Mouse (Mus musculus) hindlimb bud, embryonic 11.5 days (tissue): ENCODE measurements around the gene 2810004N23Rik.
A peak's percentile ranks its signal among the peaks of the same experiment; 100 is the strongest.

Experiments
- DNase-seq: peaks from one replicate; pipeline ENCODE4 v3.0.0-alpha.2; 2012; ENCODE audit warnings: low read depth, low spot score; ENCODE audit errors: extremely low spot score

The 2810004N23Rik gene

DNA sequence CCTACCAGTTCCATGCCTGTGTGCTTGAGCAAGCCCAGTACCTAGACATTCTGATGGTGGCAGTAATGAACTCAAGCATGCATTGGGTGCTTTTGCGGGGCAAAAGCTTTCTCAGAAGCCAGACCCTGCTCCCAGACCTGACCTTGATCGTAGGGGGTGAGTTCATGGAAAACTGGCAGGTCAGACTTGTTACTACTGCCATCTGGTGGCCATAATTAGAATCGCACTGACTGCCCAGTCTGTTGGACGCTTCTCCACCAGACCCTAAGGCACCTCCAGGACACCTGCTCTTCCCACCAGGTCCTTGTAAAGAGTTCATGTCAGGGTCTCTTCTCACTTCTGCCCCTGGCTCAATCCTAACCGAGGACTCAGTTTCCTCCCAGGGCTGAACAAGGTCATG, 35.5 kb downstream of the 2810004N23Rik start:
- DNase-seq, result peak; percentile 50

DNA sequence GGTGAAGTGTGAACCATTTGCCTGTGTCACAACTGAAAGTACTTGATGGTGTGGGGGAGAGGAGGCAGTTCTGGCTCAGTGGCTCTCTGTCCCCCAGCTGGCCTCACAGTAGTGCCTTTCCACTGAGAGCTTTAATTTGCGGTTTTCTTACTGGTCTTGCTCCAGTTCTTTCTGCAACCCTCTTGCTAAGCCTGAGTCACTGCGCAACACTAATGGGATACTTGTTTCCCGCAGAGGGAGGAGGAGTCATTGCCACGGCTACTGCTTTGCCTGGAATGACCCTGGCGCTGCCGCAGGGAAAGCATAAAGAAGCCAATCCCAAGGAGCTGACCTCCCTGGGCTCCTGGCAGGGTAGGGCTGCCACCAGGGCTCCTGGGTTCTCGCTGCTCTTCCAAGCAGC, 36.3 kb downstream of the 2810004N23Rik start:
- DNase-seq, result no peak

DNA sequence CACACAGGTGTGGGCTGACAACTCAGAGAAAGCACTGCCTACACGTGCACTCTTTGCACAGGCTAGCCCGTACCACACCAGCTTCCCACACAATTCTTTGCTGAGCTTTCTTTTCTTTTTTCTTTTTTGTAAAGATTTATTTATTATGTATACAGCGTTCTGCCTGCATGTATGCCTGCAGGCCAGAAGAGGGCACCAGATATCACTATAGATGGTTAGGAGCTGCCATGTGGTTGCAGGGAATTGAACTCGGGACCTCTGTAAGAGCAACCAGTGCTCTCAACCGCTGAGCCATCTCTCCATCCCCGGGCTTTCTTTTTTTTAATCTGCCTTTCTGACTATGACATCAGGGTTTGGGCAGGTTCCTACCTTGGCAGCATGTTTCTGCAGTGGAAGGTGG, 39.4 kb downstream of the 2810004N23Rik start:
- no peak for DNase-seq

- DNase-seq, result no peak
Observed at GRCm38 (mm10) chr8:124820125-124820524, 42.8 kb downstream of the 2810004N23Rik start.

DNA sequence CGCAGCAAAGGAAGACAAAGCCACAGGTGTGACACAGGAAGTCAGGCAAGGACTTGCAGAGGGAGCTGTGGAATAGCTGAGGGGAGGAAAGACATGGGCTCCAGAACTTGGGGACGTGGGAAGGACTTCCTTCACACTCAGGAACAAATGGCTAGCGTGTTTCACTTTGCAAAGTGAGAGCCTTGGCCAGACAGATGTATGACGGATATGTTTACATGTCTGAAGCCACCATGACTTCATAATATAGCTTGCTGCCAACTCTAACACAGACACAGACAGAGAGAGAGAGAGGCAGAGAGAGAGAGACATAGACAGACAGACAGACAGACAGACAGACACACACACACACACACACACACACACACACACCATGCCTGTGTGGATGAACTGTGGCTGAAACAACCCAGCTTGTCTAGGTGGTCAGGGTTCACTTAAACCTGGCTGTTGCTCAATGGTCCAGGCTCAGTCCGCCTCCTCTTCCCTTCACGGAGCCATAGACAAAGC, 43.3 kb downstream of the 2810004N23Rik start:
- no peak for DNase-seq

DNA sequence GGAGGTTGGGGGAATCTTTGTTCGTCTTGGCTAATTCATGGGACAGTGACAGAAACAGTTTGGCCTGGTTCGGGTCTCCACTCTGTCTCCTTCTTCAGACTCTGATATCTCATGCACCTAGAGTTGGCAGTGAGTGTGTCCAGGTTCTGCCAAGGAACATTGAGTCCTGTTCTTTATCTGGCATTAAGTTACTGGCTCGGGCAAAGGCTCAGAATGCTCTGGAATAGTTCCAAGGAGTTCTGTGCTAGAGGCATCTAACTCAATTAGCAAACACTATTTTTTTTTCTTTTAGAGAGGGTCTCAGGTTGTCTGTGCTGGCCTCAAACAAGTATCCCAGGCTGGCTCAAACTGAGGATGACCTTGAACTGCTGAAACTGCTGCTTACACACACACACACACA, 45.6 kb downstream of the 2810004N23Rik start:
- DNase-seq, result no peak

DNA sequence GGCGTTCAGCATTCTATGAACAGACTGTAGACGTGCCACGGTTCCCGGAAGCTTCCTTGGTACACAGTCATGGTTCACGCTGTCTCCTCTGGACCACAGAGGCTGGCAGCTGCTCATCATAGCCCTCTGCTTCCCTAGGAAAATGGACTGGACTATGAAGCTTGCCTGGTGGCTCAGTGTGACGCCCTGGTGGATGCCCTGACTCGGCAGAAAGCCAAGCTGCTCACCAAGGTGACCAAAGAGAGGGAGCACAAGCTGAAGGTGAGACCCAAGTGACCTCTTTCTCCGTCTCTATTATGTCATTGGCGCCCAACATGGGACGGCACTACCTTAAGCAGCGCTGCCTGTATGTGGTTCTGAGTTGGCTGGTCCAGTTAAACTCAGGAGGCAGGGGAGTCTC, 46.1 kb downstream of the 2810004N23Rik start:
- no peak for DNase-seq

- DNase-seq, result no peak
Observed at GRCm38 (mm10) chr8:124815870-124816269, 47.0 kb downstream of the 2810004N23Rik start.

DNA sequence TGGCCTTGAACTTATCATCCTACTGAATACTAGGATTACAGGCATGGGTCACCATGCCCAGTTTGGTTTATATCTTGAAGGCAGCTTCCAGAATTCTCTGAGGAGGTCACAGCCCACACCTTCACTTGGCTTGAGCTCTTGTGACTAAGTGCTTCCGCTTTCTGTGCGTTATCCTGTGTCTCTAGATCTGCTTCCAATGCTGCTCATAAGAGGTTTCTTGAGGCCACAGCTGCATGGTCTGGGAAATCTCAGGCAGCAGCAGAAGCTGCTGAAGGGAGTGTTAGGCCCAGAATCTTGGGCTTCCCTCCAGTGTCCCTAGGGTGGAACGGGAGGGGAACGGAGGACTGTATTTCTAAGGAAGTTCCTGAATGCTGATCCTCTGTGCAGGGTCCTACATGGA, 49.6 kb downstream of the 2810004N23Rik start:
- DNase-seq, result no peak

GRCm38 (mm10) chr8:124810689-124811394, 52.1 kb downstream of the 2810004N23Rik start:
- no peak for DNase-seq

- DNase-seq, result no peak
Observed at GRCm38 (mm10) chr8:124810056-124810610, 52.8 kb downstream of the 2810004N23Rik start.

DNA sequence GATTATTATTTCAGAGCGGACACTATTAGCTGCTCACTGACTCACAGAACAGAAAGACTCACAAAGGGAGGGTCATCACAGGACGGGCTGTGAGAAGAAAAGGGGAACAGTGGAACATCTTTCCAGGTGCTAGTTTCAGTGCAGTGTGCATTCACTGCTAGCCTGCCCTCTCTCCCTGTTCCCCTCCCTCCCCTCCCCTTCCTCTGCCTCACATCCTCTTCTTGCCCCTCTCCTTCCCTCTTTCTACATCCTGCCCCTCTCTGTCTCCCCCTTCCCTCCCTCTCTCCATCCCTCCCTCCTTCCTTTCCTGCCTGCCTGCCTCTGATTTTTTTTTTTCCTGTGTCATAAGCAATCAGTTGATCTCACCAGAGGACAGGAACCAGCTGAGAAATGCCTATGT, 53.5 kb downstream of the 2810004N23Rik start:
- DNase-seq, result no peak

DNA sequence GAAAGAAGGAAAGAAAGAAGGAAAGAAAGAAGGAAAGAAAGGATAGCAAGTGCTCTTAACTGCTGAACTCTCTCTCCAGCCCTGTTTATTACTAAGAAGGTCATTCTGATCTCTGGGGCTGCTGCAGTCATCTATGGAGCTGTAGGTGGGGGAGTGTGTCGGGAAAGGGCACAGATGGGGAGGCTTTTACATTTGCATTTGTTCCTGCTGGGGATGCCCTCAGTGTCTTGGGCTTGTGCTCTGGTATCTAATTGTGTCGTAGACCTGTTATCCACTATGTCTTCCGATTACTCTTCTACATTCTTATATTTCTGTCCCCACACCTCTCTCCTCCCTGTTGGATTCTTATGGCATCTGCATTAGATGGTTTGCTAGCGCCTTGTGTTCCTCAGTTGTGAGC, 56.9 kb downstream of the 2810004N23Rik start:
- no peak for DNase-seq

- no peak for DNase-seq
Observed at GRCm38 (mm10) chr8:124803824-124804702, 58.9 kb downstream of the 2810004N23Rik start.

DNA sequence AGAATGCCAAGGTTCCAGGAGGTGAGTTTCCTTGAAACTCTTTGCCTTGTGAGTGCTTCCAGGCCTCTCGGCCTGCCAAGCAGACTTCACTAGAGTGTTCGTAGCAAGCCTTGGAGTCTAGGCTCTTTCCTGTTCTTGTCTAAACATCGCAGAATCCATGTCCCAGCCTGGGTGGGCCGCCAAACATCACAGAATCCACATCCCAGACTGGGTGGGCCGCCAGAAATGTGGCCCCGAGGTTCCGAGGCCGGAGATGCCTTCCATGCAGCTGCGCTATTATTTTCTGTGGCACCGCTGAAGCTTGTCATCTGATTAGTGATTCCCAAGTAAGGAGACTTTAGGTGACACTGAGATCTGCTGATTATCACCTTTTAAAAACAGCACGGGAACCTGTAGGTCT, 62.4 kb downstream of the 2810004N23Rik start:
- no peak for DNase-seq

DNA sequence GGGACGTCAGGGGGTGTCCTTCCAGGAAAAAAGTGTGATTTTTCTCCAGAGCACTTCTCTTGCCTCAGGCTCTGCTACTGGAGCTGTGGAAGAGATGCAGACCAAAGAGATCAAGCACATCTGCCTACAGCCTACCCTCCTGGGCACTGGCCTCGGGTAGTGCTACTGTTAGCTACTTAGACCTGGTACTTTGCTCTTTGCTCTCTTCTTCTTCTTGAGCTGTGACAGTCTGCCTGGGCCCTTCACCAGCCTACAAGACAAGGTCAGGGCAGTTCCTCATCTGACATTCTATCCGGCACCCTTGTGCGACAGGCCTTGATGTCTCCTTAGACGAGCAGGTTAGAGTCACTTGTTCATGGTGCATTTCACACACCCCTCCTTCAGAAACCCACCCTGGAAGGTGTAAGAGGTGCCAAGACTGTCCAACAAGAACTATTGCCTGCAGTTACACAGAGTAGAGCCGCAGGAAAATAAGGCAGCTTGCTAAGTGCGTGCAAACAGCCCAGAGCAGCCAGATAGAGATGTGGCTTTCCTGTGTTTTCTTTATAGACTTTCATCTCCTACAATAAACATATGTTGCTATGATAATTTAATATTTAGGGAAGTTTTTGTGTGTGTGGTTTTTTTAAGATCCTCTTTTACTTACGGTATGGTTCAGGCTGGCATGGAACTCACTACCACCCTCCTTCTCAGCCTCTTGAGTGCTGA, 67.0 kb downstream of the 2810004N23Rik start:
- DNase-seq, result no peak

DNA sequence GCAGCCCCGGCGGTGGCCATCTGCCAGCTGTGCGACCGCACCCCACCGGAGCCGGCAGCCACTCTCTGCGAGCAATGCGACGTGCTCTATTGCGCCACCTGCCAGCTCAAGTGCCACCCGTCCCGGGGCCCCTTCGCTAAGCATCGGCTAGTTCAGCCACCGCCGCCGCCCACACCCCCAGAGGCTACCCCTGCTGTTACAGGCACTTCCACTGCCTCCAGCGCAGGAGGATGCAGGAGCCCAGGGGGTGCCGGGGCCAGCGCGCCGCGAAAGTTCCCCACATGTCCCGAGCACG, 68.5 kb downstream of the 2810004N23Rik start:
- DNase-seq, result no peak

DNA sequence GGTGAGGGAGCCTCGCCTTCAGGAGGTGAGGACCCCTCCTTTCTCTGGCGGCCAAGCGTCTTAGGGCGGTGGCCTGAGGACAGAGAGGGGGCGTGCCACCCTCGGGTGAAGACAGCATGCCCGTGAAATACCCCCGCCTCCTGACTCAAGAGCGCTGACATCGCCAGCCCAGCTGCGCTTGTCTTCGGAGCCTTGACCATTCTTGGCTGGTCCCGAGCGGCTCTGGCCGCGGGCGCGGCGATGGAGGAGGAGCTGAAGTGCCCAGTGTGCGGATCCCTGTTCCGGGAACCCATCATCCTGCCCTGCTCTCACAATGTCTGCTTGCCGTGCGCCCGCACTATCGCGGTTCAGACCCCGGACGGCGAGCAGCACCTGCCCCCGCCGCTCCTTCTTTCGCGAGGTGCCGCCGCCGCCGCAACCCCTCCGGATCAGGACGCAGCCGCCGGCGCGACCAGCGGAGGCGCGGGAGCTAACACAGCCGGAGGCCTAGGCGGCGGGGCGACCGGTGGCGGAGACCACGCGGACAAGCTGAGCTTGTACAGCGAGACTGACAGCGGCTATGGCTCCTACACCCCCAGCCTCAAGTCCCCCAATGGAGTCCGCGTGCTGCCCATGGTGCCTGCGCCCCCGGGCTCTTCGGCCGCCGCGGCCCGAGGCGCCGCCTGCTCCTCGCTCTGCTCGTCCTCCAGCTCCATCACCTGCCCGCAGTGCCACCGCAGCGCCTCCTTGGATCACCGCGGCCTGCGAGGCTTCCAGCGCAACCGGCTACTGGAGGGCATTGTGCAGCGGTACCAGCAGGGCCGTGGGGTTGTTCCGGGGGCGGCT, 69.0 kb downstream of the 2810004N23Rik start:
- DNase-seq, result no peak

- peak; percentile 26 for DNase-seq
Observed at GRCm38 (mm10) chr8:124793172-124793651, 69.7 kb downstream of the 2810004N23Rik start.

DNA sequence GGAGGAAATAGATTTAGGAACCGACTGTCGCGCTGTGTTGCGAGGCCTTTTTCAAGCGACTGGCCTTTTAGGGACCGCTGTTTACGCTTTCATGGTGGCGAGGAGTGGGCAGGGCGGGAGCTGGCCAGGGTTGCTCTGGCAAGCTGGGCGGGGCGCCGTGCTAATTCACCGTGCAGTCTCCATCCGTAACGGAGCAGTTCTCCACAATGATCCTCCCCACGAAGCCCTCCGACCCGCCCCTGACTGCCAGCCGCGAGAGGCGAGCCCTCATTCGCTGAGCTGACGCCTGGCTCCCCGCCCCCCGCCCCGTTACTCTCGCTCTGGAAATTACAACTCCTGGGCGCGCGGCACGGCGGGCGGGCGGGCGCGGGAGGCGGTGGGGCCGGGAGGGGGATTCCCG, 70.2 kb downstream of the 2810004N23Rik start, which contains the start of gene Trim67:
Trim67 (plus strand) TSS at position 385 of the 400 bp plus-strand sequence.
- DNase-seq, result no peak
